Mouse (Mus musculus): ENCODE results near the gene Kank2. TPM values are rescaled to one million over a fixed set of nuclear protein-coding genes. Genes with fewer than 3 reads are reported as not detected.

Gene Kank2
- total and polyA plus RNA-seq, 3 experiments = 0.09 to 2.3 (median 0.60) TPM

- Histone ChIP-seq H3K79me2 (replicated peaks; ENCODE audit: control insufficient read depth, extremely low read depth, insufficient read depth, poor library complexity, severe bottlenecking) (no peaks in the 10 kb centered on the region), H3K4me2 (ENCODE audit: insufficient read depth, low read depth, poor library complexity, severe bottlenecking) (no peak overlapping the region), H3K27ac (ENCODE audit: insufficient read depth, low read depth) (no peak overlapping the region), H3K4me3 (replicated peaks in 1 of 3; ENCODE audit: low read depth in 2 of 3, low read length in 2 of 3, poor library complexity in 1 of 3) (no peak overlapping the region), H3K27me3 (replicated peaks) (no peaks in the 10 kb centered on the region), H3K36me3 (replicated peaks in 1 of 2; ENCODE audit: control insufficient read depth in 1 of 2, insufficient read depth in 1 of 2, low read length in 1 of 2) (no peaks in the 10 kb centered on the region), H3K4me1 (ENCODE audit: control insufficient read depth in 1 of 2, insufficient read depth in 2 of 2) (no peaks in the 10 kb centered on the region), H3K9ac (ENCODE audit: insufficient read depth, low read depth) (no peak overlapping the region), H3K9me3 (replicated peaks; ENCODE audit: low read length) (no peaks in the 10 kb centered on the region)
- dilution Hi-C loops (cut with MboI; ENCODE audit: extremely low pct_ligation_motif_present, extremely low pct_unique_long_range_greater_than_20kb, low sequenced_read_pairs) = no loop called here
- TF ChIP-seq CHD2 (IDR thresholded peaks at IDR 0.05; ENCODE audit: low read length) = no peak
- TF ChIP-seq JUND (conservative IDR thresholded peaks at IDR 0.05; ENCODE audit: low read depth, low read length) = no peak
- no peak for TF ChIP-seq ETS1 (conservative IDR thresholded peaks at IDR 0.05; ENCODE audit: low read depth, low read length)
- no peak for TF ChIP-seq NRF1 (IDR thresholded peaks at IDR 0.05; ENCODE audit: low read depth, low read length)
- no peak for TF ChIP-seq ZMIZ1 (IDR thresholded peaks at IDR 0.05; ENCODE audit: low read depth, low read length)
- no peak for TF ChIP-seq SMC3 (IDR thresholded peaks at IDR 0.05; ENCODE audit: low read depth, low read length)
- TF ChIP-seq POLR2AphosphoS2 (IDR thresholded peaks at IDR 0.05; ENCODE audit: low read depth, low read length) = no peak
- TF ChIP-seq PAX5 (IDR thresholded peaks at IDR 0.05; ENCODE audit: low read length) = no peak
- no peak for TF ChIP-seq TBP (conservative IDR thresholded peaks at IDR 0.05; ENCODE audit: low read depth, low read length)
- no peak for TF ChIP-seq JUN (IDR thresholded peaks at IDR 0.05; ENCODE audit: insufficient read depth, low read depth, low read length)
- no peak for TF ChIP-seq RCOR1 (conservative IDR thresholded peaks at IDR 0.05; ENCODE audit: low read depth, low read length)
- TF ChIP-seq IRF4 (IDR thresholded peaks at IDR 0.05; ENCODE audit: low read depth, low read length) = no peak
- TF ChIP-seq ZC3H11A (IDR thresholded peaks at IDR 0.05; ENCODE audit: low read depth, low read length) = no peak
- TF ChIP-seq MEF2A (IDR thresholded peaks at IDR 0.05; ENCODE audit: borderline replicate concordance, low read depth, low read length) = no peak
- no peak for TF ChIP-seq ELF1 (IDR thresholded peaks at IDR 0.05; ENCODE audit: low read depth, low read length)
- no peak for TF ChIP-seq E2F4 (IDR thresholded peaks at IDR 0.05; ENCODE audit: insufficient replicate concordance, low read depth, low read length)
- no peak for TF ChIP-seq ZKSCAN1 (IDR thresholded peaks at IDR 0.05; ENCODE audit: borderline replicate concordance, low read depth, low read length)
- no peak for TF ChIP-seq MAFK (IDR thresholded peaks at IDR 0.05; ENCODE audit: insufficient replicate concordance, low read length)
- TF ChIP-seq MYC (IDR thresholded peaks at IDR 0.05; ENCODE audit: low read depth, low read length) = no peak
- DNase-seq (ENCODE audit: extremely low read depth) = no peak
- in situ Hi-C loops (cut with MboI; ENCODE audit: low pct_ligation_motif_present, low pct_unique_long_range_greater_than_20kb, low sequenced_read_pairs) = no loop called here
These were observed 10.3 kb downstream of the Kank2 start for GRCm38 (mm10) chr9:21788234-21788633.

GRCm38 (mm10) chr9:21787654-21788053 is 10.9 kb downstream of the Kank2 start:
- dilution Hi-C loops (cut with MboI; ENCODE audit: extremely low pct_ligation_motif_present, extremely low pct_unique_long_range_greater_than_20kb, low sequenced_read_pairs) = no loop called here
- no peak overlapping the region for H3K4me2 ChIP-seq (ENCODE audit: insufficient read depth, low read depth, poor library complexity, severe bottlenecking)

More at GRCm38 (mm10) chr9:21787654-21788053, 10.9 kb downstream of the Kank2 start:
- H3K9me3 ChIP-seq (replicated peaks; ENCODE audit: low read length) = no peaks in the 10 kb centered on the region
- no peak overlapping the region for H3K9ac ChIP-seq (ENCODE audit: insufficient read depth, low read depth)
- no peaks in the 10 kb centered on the region for H3K79me2 ChIP-seq (replicated peaks; ENCODE audit: control insufficient read depth, extremely low read depth, insufficient read depth, poor library complexity, severe bottlenecking)
- H3K27ac ChIP-seq (ENCODE audit: insufficient read depth, low read depth) = no peak overlapping the region
- no peak overlapping the region for H3K4me3 ChIP-seq (replicated peaks in 1 of 3; ENCODE audit: low read depth in 2 of 3, low read length in 2 of 3, poor library complexity in 1 of 3)
- DNase-seq (ENCODE audit: extremely low read depth) = no peak
- no peaks in the 10 kb centered on the region for H3K4me1 ChIP-seq (ENCODE audit: control insufficient read depth in 1 of 2, insufficient read depth in 2 of 2)
- in situ Hi-C loops (cut with MboI; ENCODE audit: low pct_ligation_motif_present, low pct_unique_long_range_greater_than_20kb, low sequenced_read_pairs) = no loop called here
- TF ChIP-seq POLR2AphosphoS2 (IDR thresholded peaks at IDR 0.05; ENCODE audit: low read depth, low read length) (no peak), EP300 (IDR thresholded peaks at IDR 0.05; ENCODE audit: low read length) (no peak), CTCF (conservative IDR thresholded peaks at IDR 0.05 in 1 of 2, IDR thresholded peaks at IDR 0.05 in 1 of 2; ENCODE audit: low read depth in 2 of 2, low read length in 2 of 2) (no peak), MAFK (IDR thresholded peaks at IDR 0.05; ENCODE audit: insufficient replicate concordance, low read length) (no peak), ZMIZ1 (IDR thresholded peaks at IDR 0.05; ENCODE audit: low read depth, low read length) (no peak), MXI1 (IDR thresholded peaks at IDR 0.05; ENCODE audit: low read depth, low read length) (no peak), ETS1 (conservative IDR thresholded peaks at IDR 0.05; ENCODE audit: low read depth, low read length) (no peak), GABPA (IDR thresholded peaks at IDR 0.05; ENCODE audit: insufficient replicate concordance, low read depth, low read length) (no peak)
- H3K36me3 ChIP-seq (replicated peaks in 1 of 2; ENCODE audit: control insufficient read depth in 1 of 2, insufficient read depth in 1 of 2, low read length in 1 of 2) = no peaks in the 10 kb centered on the region
- H3K27me3 ChIP-seq (replicated peaks) = no peaks in the 10 kb centered on the region
